Mouse (Mus musculus) MEL (cell line): ENCODE measurements around the gene Fmnl2. TPM values are rescaled to one million over a fixed set of nuclear protein-coding genes. Genes with fewer than 3 reads are reported as not detected.

Source experiments
- DNase-seq: peaks from one replicate; pipeline ENCODE4 v3.0.0; 2011; ENCODE audit warnings: low read depth, low spot score
- H3K27ac ChIP-seq: 2 replicates; pipeline ENCODE4 v1.5.1; 2012; ENCODE audit warnings: low read depth, mild to moderate bottlenecking, control low read depth, low read length, moderate library complexity; ENCODE audit not compliant: control insufficient read depth
- H3K27me3 ChIP-seq, 2 experiments: fragments of 150-350 bp in 1 of 2; sonication (generic) in 1 of 2; 2 replicates each; pipeline ENCODE4 v1.6.1; 2012; ENCODE audit warnings: low read length in 2 of 2, mild to moderate bottlenecking in 2 of 2, improper control_type of control experiment in 1 of 2, moderate library complexity in 1 of 2; ENCODE audit not compliant: insufficient read depth in 2 of 2, control insufficient read depth in 1 of 2
- H3K36me3 ChIP-seq, 2 experiments: 2 replicates each; pipeline ENCODE4 v1.6.1; 2012 to 2014; ENCODE audit warnings: low read length in 2 of 2, improper control_type of control experiment in 1 of 2, inconsistent platforms in 1 of 2, mild to moderate bottlenecking in 1 of 2; ENCODE audit not compliant: insufficient read depth in 2 of 2, control insufficient read depth in 1 of 2
- H3K4me1 ChIP-seq, 2 experiments: fragments of 150-350 bp in 1 of 2; sonication (generic) in 1 of 2; 2 replicates each; pipeline ENCODE4 v1.6.1; 2012; ENCODE audit warnings: low read length in 2 of 2, improper control_type of control experiment in 1 of 2, mild to moderate bottlenecking in 1 of 2; ENCODE audit not compliant: insufficient read depth in 2 of 2, control insufficient read depth in 1 of 2
- H3K4me3 ChIP-seq, 2 experiments: fragments of 150-350 bp in 1 of 2; sonication (generic) in 1 of 2; 2 replicates each; pipeline ENCODE4 v1.5.1; 2012; ENCODE audit warnings: low read depth in 2 of 2, low read length in 2 of 2, mild to moderate bottlenecking in 2 of 2, moderate library complexity in 2 of 2, control low read depth in 1 of 2, improper control_type of control experiment in 1 of 2; ENCODE audit not compliant: control insufficient read depth in 1 of 2, insufficient read depth in 1 of 2
- H3K79me2 ChIP-seq: 2 replicates; pipeline ENCODE4 v1.6.1; 2012; ENCODE audit warnings: mild to moderate bottlenecking, low read length, moderate library complexity; ENCODE audit not compliant: control insufficient read depth, poor library complexity, insufficient read depth
- H3K9ac ChIP-seq: 2 replicates; pipeline ENCODE4 v1.6.1; 2012; ENCODE audit warnings: low read depth, mild to moderate bottlenecking, control low read depth, low read length, moderate library complexity; ENCODE audit not compliant: control insufficient read depth, poor library complexity, severe bottlenecking
- H3K9me3 ChIP-seq: fragments of 150-350 bp; sonication (generic); replicated peaks from 2 replicates; pipeline ENCODE4 v1.6.1; 2012; ENCODE audit warnings: mild to moderate bottlenecking, low read length, improper control_type of control experiment, moderate library complexity; ENCODE audit not compliant: insufficient read depth
- BHLHE40 ChIP-seq: IDR thresholded peaks from 2 replicates; pipeline ENCODE4 v1.6.1; 2012; ENCODE audit warnings: low read depth, mild to moderate bottlenecking, inconsistent platforms, low read length, improper control_type of control experiment, borderline replicate concordance
- CHD2 ChIP-seq: IDR thresholded peaks from 2 replicates; pipeline ENCODE4 v1.6.1; 2011; ENCODE audit warnings: low read length, improper control_type of control experiment
- GATA1 ChIP-seq: IDR thresholded peaks from 2 replicates; pipeline ENCODE4 v1.6.1; 2011; ENCODE audit warnings: low read depth, low read length, improper control_type of control experiment
- HCFC1 ChIP-seq: IDR thresholded peaks from 2 replicates; pipeline ENCODE4 v1.6.1; 2012; ENCODE audit warnings: low read depth, mild to moderate bottlenecking, inconsistent platforms, low read length, improper control_type of control experiment, moderate library complexity
- KAT2A ChIP-seq: conservative IDR thresholded peaks from 2 replicates; pipeline ENCODE4 v1.6.1; 2012; ENCODE audit warnings: low read depth, low read length, improper control_type of control experiment, inconsistent platforms
- MYB ChIP-seq: IDR thresholded peaks from 2 replicates; pipeline ENCODE4 v1.6.1; 2011; ENCODE audit warnings: mild to moderate bottlenecking, low read depth, low read length, improper control_type of control experiment
- MYC ChIP-seq: IDR thresholded peaks from 2 replicates; pipeline ENCODE4 v1.6.1; 2011; ENCODE audit warnings: low read depth, mild to moderate bottlenecking, low read length, improper control_type of control experiment, moderate library complexity
- NELFE ChIP-seq: IDR thresholded peaks from 2 replicates; pipeline ENCODE4 v1.6.1; 2011; ENCODE audit warnings: low read depth, low read length, improper control_type of control experiment
- POLR2AphosphoS2 ChIP-seq: IDR thresholded peaks from 2 replicates; pipeline ENCODE4 v1.6.1; 2011; ENCODE audit warnings: low read length, improper control_type of control experiment
- RAD21 ChIP-seq: IDR thresholded peaks from 2 replicates; pipeline ENCODE4 v1.6.1; 2011; ENCODE audit warnings: mild to moderate bottlenecking, low read depth, low read length, improper control_type of control experiment
- SIN3A ChIP-seq: IDR thresholded peaks from 2 replicates; pipeline ENCODE4 v1.6.1; 2012; ENCODE audit warnings: low read length, improper control_type of control experiment, inconsistent platforms
- TAL1 ChIP-seq: IDR thresholded peaks from 2 replicates; pipeline ENCODE4 v1.6.1; 2012; ENCODE audit warnings: mild to moderate bottlenecking, inconsistent platforms, low read length, moderate library complexity, mixed read lengths
- UBTF ChIP-seq: IDR thresholded peaks from 2 replicates; pipeline ENCODE4 v1.6.1; 2012; ENCODE audit warnings: low read depth, mild to moderate bottlenecking, inconsistent platforms, low read length, improper control_type of control experiment, moderate library complexity, borderline replicate concordance; ENCODE audit not compliant: insufficient read depth
- USF2 ChIP-seq, 2 experiments: IDR thresholded peaks; 2 replicates each; pipeline ENCODE4 v1.6.1; 2011 to 2012; ENCODE audit warnings: improper control_type of control experiment in 2 of 2, low read length in 2 of 2, borderline replicate concordance in 1 of 2, inconsistent platforms in 1 of 2, low read depth in 1 of 2, mild to moderate bottlenecking in 1 of 2; ENCODE audit not compliant: insufficient read depth in 1 of 2
- ZMIZ1 ChIP-seq: IDR thresholded peaks from 2 replicates; pipeline ENCODE4 v1.6.1; 2012; ENCODE audit warnings: low read depth, mild to moderate bottlenecking, inconsistent platforms, low read length, improper control_type of control experiment, moderate library complexity
- ZNF384 ChIP-seq: IDR thresholded peaks from 2 replicates; pipeline ENCODE4 v1.6.1; 2012; ENCODE audit warnings: low read depth, mild to moderate bottlenecking, inconsistent platforms, low read length, improper control_type of control experiment
- polyA plus RNA-seq, 2 experiments: library from polyadenylated mRNA; stranded (reverse) in 1 of 2; unstranded in 1 of 2; fragments of >175 nt in 1 of 2; fragments of >200 nt in 1 of 2; gene quantifications; 2 replicates each; pipeline versions ENCODE4 v1.2.1 to v1.2.4; 2012; ENCODE audit warnings: low replicate concordance in 2 of 2, low read depth in 1 of 2; ENCODE audit not compliant: insufficient read length in 2 of 2, insufficient read depth in 1 of 2, missing spikeins in 1 of 2
- total RNA-seq: library from RNA; depleted of rRNA; stranded (reverse); fragments of 300-350 nt; gene quantifications from 2 replicates; pipeline ENCODE4 v1.2.3, GENCODE M21; 2012

The Fmnl2 gene
- total and polyA plus RNA-seq, 3 experiments, result not detected

DNA sequence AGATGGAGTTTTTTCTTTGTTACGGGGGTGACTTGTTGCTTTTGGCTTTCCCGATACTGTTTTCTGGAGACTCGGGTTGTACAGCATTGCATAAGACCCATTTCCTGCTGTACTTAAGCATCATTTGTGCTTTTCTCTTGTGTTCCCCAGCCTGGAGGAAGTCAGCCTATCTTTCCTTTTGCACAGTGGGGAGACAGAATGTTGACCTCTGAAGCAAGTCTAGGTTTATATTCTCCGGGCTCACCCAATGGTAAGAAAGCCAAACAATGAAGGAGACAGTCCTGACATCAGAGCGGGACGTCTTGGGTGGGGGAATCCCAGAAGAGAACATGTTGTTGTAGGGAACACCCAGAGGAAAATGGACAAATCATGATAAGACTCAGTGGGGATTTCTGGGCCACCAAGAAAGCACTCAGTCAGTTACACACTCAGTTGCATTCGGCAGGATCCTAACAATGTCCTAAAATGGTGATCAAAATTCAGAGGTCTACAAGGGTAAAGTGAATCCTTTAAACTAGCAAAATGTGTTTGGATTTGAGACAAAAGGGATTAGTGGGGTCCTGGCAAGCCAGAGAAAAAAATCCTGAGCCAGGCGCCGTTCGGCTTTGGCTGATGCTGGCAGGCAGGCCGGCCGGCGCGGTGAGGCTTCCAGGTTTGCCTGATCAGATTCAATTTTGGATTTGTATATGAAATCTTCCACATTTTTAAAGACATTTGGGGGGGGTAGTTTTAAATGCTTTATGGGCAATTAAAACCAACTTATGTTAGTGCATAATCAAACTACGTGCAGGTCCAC, 140.5 kb downstream of the Fmnl2 start:
- Histone ChIP-seq H3K36me3 (no peaks in the 10 kb centered on the region), H3K79me2 (no peaks in the 10 kb centered on the region), H3K27ac (no peak overlapping the region), H3K9ac (no peak overlapping the region), H3K4me1 (no peaks in the 10 kb centered on the region), H3K9me3 (no peaks in the 10 kb centered on the region), H3K4me3 (no peak overlapping the region), H3K27me3 (no peaks in the 10 kb centered on the region)
- TF ChIP-seq USF2 (IDR thresholded peaks at IDR 0.05; ENCODE audit: borderline replicate concordance in 1 of 2, insufficient read depth in 1 of 2, low read depth in 1 of 2, low read length in 2 of 2) (no peak), MYC (no peak), ZMIZ1 (no peak), ZNF384 (no peak), GATA1 (no peak), CHD2 (no peak), POLR2AphosphoS2 (no peak), RAD21 (no peak), KAT2A (no peak), MYB (no peak), NELFE (no peak), TAL1 (no peak), BHLHE40 (no peak), SIN3A (no peak), HCFC1 (no peak)
- DNase-seq, result no peak

DNA sequence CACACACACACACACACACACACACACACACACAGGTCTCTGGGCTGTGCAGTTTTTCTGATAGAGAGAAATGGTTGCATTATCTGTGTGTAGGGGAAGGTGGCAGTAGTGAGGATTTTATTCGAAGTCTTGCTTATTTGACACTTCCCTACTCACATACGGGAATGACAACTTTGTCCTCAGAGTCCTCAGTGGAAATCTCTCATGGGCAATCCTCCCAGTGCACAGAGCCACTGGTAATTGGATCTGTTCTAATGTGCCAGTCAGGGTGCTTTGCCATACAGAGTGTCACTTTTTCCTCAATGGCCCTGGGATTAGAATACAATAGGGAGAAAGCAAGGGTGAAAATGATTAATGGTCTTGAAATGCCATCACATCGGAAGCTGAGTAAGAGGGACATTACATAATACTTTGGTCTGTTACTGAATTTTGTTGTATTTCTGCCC, 141.9 kb downstream of the Fmnl2 start:
- H3K9ac ChIP-seq, result no peak overlapping the region
- TF ChIP-seq UBTF, result no peak
- H3K9me3 ChIP-seq, result no peaks in the 10 kb centered on the region
- H3K27ac ChIP-seq, result no peak overlapping the region
- H3K79me2 ChIP-seq, result no peaks in the 10 kb centered on the region
- H3K4me1 ChIP-seq, result no peaks in the 10 kb centered on the region
- H3K27me3 ChIP-seq, result no peaks in the 10 kb centered on the region
- no peak for DNase-seq
- H3K36me3 ChIP-seq, result no peaks in the 10 kb centered on the region
- H3K4me3 ChIP-seq, result no peak overlapping the region
